Mouse (Mus musculus): ENCODE data around the gene Tmem242.

DNA sequence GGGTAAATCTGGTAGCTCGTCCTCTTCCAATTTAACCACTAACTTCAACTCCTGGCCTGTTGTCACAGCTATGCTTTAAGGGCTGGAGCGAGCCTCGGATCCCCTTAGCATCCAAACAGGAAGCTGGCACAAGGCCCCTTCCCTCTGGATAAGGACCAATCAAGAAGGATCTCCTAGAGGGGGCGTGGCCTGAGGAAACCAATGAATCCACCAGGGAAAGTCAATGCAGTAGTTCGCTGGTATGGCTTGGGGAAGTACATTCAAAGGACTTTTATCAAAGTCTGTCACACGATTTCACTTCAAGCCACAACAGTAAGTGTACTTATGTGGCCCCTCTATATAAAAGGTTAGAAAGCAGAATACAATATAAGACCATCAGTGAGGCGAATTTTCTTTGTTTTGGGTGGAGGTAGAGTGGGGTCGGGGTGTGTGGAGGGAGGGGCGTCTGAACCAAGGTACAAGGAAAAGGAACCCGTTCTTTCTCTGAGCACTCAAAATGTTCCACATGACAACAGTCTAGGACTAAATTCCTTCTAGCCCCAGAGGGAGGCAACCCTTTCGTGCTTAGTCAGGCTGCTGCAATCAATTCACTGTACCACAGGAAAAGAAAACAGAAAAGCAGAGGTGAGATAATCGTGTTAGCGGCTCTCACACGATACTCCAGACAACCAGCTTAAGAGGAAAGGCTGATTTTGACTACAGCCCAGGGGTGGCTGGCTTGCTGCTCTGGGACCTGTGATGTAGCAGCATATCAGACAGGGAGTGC lies 36.1 kb upstream of the Tmem242 start:
- TF ChIP-seq CTCF (IDR thresholded peaks at IDR 0.05; ENCODE audit: low read depth, low read length), result no peak
- no peak for TF ChIP-seq POLR2A (IDR thresholded peaks at IDR 0.05; ENCODE audit: borderline replicate concordance, low read depth, low read length)

All from bone marrow macrophage, adult 2 months (primary cell).